Mouse (Mus musculus) embryo, embryonic 11 days (tissue): ENCODE measurements around the gene Ttc21a.
A peak's percentile ranks its signal among the peaks of the same experiment; 100 is the strongest.
"Not testable (repeated sequence)": the region's sequence is repeated elsewhere in the genome, so short reads cannot be mapped to it uniquely, and the experiment has no call there.

Experiments used
- DNase-seq: peaks from one replicate; pipeline ENCODE4 v3.0.0-alpha.2; 2015

Gene Ttc21a

GRCm38 (mm10) chr9:120001945-120002725, 64.7 kb downstream of the Ttc21a start:
- peak; percentile 93 for DNase-seq

- no peak for DNase-seq
These were observed 65.5 kb downstream of the Ttc21a start for GRCm38 (mm10) chr9:120002893-120003292.

- DNase-seq = no peak
These were observed 68.5 kb downstream of the Ttc21a start for GRCm38 (mm10) chr9:120005936-120006335.

GRCm38 (mm10) chr9:120007833-120008232, 70.4 kb downstream of the Ttc21a start:
- no peak for DNase-seq

- DNase-seq = no peak
These were observed 71.9 kb downstream of the Ttc21a start for GRCm38 (mm10) chr9:120009226-120009841.

GRCm38 (mm10) chr9:120009871-120010270, 72.5 kb downstream of the Ttc21a start:
- no peak for DNase-seq

GRCm38 (mm10) chr9:120010781-120011511, 73.5 kb downstream of the Ttc21a start:
- peak; percentile 97 for DNase-seq

- DNase-seq = peak; percentile 87
These were observed 74.1 kb downstream of the Ttc21a start for GRCm38 (mm10) chr9:120011533-120011932.

- DNase-seq = not testable (repeated sequence)
These were observed 74.8 kb downstream of the Ttc21a start for GRCm38 (mm10) chr9:120012161-120012560.

GRCm38 (mm10) chr9:120012781-120013180, 75.4 kb downstream of the Ttc21a start:
- no peak for DNase-seq

GRCm38 (mm10) chr9:120013251-120013820, 75.9 kb downstream of the Ttc21a start:
- DNase-seq = no peak

- no peak for DNase-seq
These were observed 77.4 kb downstream of the Ttc21a start for GRCm38 (mm10) chr9:120014828-120015227.

- DNase-seq = no peak
These were observed 79.5 kb downstream of the Ttc21a start for GRCm38 (mm10) chr9:120016956-120017355.
